Mouse (Mus musculus) midbrain, postnatal 0 days (tissue): ENCODE results near the gene Eme2. TPM values are rescaled to one million over a fixed set of nuclear protein-coding genes. Genes with fewer than 3 reads are reported as not detected.
A peak's percentile ranks its signal among the peaks of the same experiment; 100 is the strongest.

ENCODE experiments used
- ATAC-seq: fragments of 200-750 bp; cut with Nextera tagmentation; 2 replicates; pipeline ENCODE4 v1.8.0; 2017; ENCODE audit warnings: moderate number of reproducible peaks, mild to moderate bottlenecking, moderate TSS enrichment, moderate library complexity; ENCODE audit not compliant: low FRiP score
- DNase-seq: peaks from one replicate; pipeline ENCODE4 v3.0.0-alpha.2; 2015; ENCODE audit warnings: low spot score
- H3K27ac ChIP-seq: fragments of 300-500 bp; sonication (generic); 2 replicates; pipeline ENCODE4 v1.5.1; 2014; ENCODE audit warnings: low read depth, mild to moderate bottlenecking, low read length, mixed read lengths
- H3K27me3 ChIP-seq: fragments of 300-500 bp; sonication (generic); 2 replicates; pipeline ENCODE4 v1.6.1; 2014; ENCODE audit warnings: low read length, control low read depth, mixed read lengths; ENCODE audit not compliant: insufficient read depth
- H3K36me3 ChIP-seq: fragments of 300-500 bp; sonication (generic); 2 replicates; pipeline ENCODE4 v1.6.1; 2014; ENCODE audit warnings: low read length, control low read depth, mixed read lengths; ENCODE audit not compliant: insufficient read depth
- H3K4me1 ChIP-seq: fragments of 300-500 bp; sonication (generic); 2 replicates; pipeline ENCODE4 v1.6.1; 2014; ENCODE audit warnings: mild to moderate bottlenecking, control low read depth, antibody characterized with exemption, low read length, mixed read lengths; ENCODE audit not compliant: insufficient read depth
- H3K4me2 ChIP-seq: fragments of 300-500 bp; sonication (generic); 2 replicates; pipeline ENCODE4 v1.6.1; 2014; ENCODE audit warnings: low read depth, mild to moderate bottlenecking, low read length, mixed read lengths; ENCODE audit not compliant: poor library complexity, severe bottlenecking
- H3K4me3 ChIP-seq: fragments of 300-500 bp; sonication (generic); 2 replicates; pipeline ENCODE4 v1.5.1; 2014; ENCODE audit warnings: low read depth, mild to moderate bottlenecking, low read length, moderate library complexity
- H3K9ac ChIP-seq: fragments of 300-500 bp; sonication (generic); replicated peaks from 2 replicates; pipeline ENCODE4 v1.6.1; 2014; ENCODE audit warnings: mild to moderate bottlenecking, low read length, moderate library complexity, mixed read lengths; ENCODE audit not compliant: poor library complexity, severe bottlenecking
- H3K9me3 ChIP-seq: fragments of 300-500 bp; sonication (generic); 2 replicates; pipeline ENCODE4 v1.6.1; 2016; ENCODE audit warnings: low read length, control low read depth
- CTCF ChIP-seq: IDR thresholded peaks from 2 replicates; pipeline ENCODE4 v1.5.1; 2016; ENCODE audit warnings: antibody characterized with exemption, mild to moderate bottlenecking
- WGBS: fragments of 180-500 bp; shearing (Covaris S2); extraction: QIAGEN DNeasy Blood & Tissue Kit; methylation state at CpG from one replicate; pipeline ENCODE4 v1.1.7; 2014; 5-methylcytosine and 5-hydroxymethylcytosine counted together
- polyA plus RNA-seq: library from polyadenylated mRNA; unstranded; fragments of >200 nt; fragmentation: Nextera tagmentation; extraction: Ambion mirVana; gene quantifications from 2 replicates; pipeline ENCODE4 v1.2.1, GENCODE M21; 2015
- total RNA-seq: library from RNA; depleted of rRNA; stranded (reverse); fragments of >200 nt; gene quantifications from 2 replicates; pipeline ENCODE4 v1.2.3, GENCODE M21; 2014

The Eme2 gene
- total and polyA plus RNA-seq, 2 experiments from 2014 or later = 20.2 to 29.7 TPM

DNA sequence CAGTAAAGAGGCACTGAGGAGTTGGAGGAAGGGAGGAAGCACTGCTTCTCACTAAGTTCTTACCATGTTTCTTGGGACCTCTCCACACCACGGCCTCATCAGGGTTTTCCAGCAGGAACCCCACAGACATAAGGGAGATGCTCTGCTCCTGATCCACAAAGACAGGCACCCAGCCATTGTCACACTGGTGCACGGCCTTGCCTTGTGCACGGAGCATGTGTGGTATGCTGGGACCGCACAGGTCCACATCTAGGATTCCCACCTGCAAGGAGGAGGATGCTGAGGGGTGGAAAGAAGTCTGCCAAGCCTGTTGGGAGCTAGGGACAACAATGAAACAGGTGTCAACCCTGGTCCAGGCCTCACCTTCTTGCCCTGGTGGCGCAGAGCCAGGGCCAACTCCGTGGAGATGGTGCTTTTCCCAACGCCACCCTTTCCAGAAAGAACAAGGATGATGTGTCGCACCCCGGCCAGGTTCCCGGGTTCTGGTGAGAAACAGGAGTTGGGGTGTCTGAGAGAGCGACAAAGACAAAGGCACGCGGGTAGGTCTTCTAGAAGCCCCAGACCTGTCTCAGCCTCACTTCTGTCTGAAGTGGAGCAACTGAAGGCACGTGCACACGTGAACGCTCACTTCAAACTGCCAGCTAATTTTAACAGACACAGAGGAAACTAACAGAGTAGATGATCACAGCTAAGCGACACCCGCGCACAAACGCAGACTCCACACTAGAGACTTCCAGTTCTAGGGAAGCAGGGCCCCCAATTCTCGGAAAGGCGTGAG lies 9.3 kb downstream of the Eme2 start:
- WGBS = 26% methylated on average over 22 of the region's 22 CpGs
- H3K27ac ChIP-seq = no peak overlapping the region
- ATAC-seq = no peak

DNA sequence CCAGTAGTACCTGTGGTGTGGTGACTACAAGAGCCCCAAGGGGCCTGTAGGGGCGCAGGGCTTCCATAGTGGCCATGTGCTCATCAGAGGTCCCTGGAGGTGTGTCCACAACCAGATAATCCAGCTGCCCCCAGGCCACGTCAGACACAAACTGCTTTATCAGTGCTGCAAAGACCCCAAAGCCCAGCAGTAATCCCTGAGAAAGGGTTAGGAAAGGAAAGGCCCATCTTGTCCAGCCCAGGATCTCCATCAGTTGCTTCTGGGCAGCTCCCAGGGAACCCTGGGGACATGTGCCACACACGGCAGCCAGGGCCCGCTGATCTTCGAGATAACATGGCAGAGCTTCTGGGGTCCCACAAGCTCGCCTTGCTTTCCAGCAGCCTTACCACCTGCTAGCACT lies 10.5 kb downstream of the Eme2 start:
- TF ChIP-seq CTCF = no peak
- Histone ChIP-seq H3K4me2 (no peak overlapping the region), H3K9me3 (no peaks in the 10 kb centered on the region), H3K4me1 (peaks cover 13% of the 10 kb centered on the region; the same call in 1 of the 2 replicates), H3K27me3 (no peaks in the 10 kb centered on the region), H3K36me3 (peaks cover 18% of the 10 kb centered on the region), H3K27ac (no peak overlapping the region), H3K4me3 (no peak overlapping the region), H3K9ac (no peak overlapping the region)
- ATAC-seq (no peak), DNase-seq (no peak)
- 85% methylated on average over 6 of the region's 6 CpGs for WGBS

More for the DNA sequence above, 9.3 kb downstream of the Eme2 start:
- DNase-seq = no peak
- TF ChIP-seq CTCF = no peak
- no peaks in the 10 kb centered on the region for H3K9me3 ChIP-seq
- H3K36me3 ChIP-seq = peaks cover 24% of the 10 kb centered on the region
- peak overlapping the region; percentile 50 for H3K9ac ChIP-seq
- H3K4me1 ChIP-seq = peaks cover 13% of the 10 kb centered on the region; the same call in 1 of the 2 replicates
- peak overlapping the region; percentile 82 for H3K4me3 ChIP-seq
- H3K4me2 ChIP-seq = peak overlapping the region; percentile 87
- H3K27me3 ChIP-seq = no peaks in the 10 kb centered on the region

DNA sequence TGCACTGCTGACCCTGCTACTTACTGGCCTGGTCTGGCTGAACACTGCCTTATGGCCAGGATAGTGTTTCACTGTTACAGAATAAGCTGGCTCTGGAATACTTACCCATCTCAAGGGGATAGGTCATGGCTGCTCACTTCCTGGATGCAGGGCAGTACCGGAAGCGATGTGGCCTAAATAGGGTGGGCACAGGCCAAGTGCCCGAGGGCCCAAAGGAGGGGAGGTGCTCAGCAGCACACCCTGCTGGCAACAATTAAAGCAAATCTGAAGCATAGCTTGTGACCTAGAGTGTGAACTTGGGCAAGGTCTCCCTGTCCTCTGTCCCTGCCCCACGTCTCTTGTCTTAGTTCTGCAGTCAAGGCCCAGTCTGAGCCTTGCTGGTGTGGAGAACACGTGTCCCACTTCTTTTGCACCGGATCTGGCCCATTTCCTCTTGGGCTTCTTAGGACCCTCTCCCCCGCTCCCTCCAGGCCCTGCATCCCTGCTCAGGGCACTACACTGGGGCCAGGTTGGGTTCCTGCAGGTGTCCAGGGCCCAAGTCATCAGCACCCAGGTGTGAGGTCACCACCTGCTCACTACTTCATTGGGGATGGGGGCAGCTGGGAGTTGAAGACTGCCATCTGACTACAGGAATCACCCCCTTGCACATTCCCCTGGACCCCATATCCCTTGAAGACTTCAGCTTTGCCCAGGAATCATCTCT lies 13.0 kb downstream of the Eme2 start:
- Histone ChIP-seq H3K9me3 (no peaks in the 10 kb centered on the region), H3K27ac (no peak overlapping the region), H3K4me2 (no peak overlapping the region), H3K9ac (no peak overlapping the region), H3K27me3 (no peaks in the 10 kb centered on the region), H3K36me3 (peaks cover 12% of the 10 kb centered on the region), H3K4me1 (peaks cover 4% of the 10 kb centered on the region; the same call in 1 of the 2 replicates), H3K4me3 (no peak overlapping the region)
- ATAC-seq (no peak), DNase-seq (peak; percentile 22)
- peak; percentile 60 for TF ChIP-seq CTCF
- 47% methylated on average over 7 of the region's 7 CpGs for WGBS

DNA sequence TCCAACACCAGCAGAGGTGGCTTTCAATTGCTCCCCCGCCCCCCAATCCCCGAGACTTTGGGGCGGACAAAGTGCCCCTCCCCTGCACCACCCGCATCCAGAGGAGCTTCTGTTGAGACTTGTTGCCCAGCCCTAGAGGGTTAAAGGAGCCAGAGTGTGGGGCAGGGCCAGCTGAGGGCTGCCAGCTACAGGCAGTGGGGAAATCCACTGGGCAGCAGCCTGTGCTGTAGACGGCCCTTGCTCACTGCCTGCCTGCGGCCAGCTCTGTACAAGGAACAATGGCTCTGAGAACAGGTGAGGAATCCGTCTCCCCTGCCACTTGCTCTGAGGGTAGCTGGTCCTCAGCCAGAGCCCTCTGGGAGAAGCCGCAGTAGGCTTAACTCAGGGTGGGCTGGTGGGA lies 16.4 kb downstream of the Eme2 start:
- H3K4me3 ChIP-seq = no peak overlapping the region
- 65% methylated on average over 8 of the region's 8 CpGs for WGBS

DNA sequence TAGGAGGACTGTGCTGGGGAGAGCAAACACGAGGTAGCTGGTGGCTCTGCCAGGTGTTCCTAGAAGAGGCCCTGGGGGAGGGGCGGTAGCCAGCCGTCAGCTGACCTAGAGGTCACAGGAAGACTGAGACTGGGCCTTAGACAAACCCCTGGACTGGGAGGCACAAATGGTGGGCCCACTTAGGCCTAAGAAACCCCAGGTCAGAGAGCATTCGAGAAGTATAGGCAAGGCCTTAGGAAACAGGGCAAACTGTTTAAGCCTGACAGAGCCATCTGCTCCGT lies 16.8 kb downstream of the Eme2 start:
- WGBS = 39% methylated on average over 5 of the region's 5 CpGs
- DNase-seq (no peak), ATAC-seq (no peak)
- TF ChIP-seq CTCF = no peak
- no peak overlapping the region for H3K4me2 ChIP-seq
- no peak overlapping the region for H3K27ac ChIP-seq
- no peak overlapping the region for H3K4me3 ChIP-seq
- H3K9ac ChIP-seq = no peak overlapping the region
- no peaks in the 10 kb centered on the region for H3K27me3 ChIP-seq
- no peaks in the 10 kb centered on the region for H3K4me1 ChIP-seq
- H3K9me3 ChIP-seq = no peaks in the 10 kb centered on the region
- H3K36me3 ChIP-seq = peaks cover 5% of the 10 kb centered on the region

More for the DNA sequence above, 16.4 kb downstream of the Eme2 start:
- ATAC-seq (no peak), DNase-seq (no peak)
- Histone ChIP-seq H3K27ac (no peak overlapping the region), H3K9me3 (no peaks in the 10 kb centered on the region), H3K4me1 (no peaks in the 10 kb centered on the region), H3K4me2 (no peak overlapping the region), H3K9ac (no peak overlapping the region), H3K27me3 (no peaks in the 10 kb centered on the region), H3K36me3 (peaks cover 9% of the 10 kb centered on the region)
- TF ChIP-seq CTCF = no peak
